Mouse (Mus musculus) bone marrow, adult 2 months (tissue): ENCODE data around the gene Ssh2.

ENCODE experiments used
- CTCF ChIP-seq: fragments of 200-500 bp; IDR thresholded peaks from 2 replicates; pipeline ENCODE4 v1.5.1; 2011; ENCODE audit warnings: low read length, control low read depth; ENCODE audit not compliant: control insufficient read depth, insufficient read depth
- POLR2A ChIP-seq: fragments of 200-500 bp; IDR thresholded peaks from 2 replicates; pipeline ENCODE4 v1.6.1; 2011; ENCODE audit warnings: low read depth, mild to moderate bottlenecking, control low read depth, low read length, borderline replicate concordance; ENCODE audit not compliant: control insufficient read depth

- TF ChIP-seq CTCF (no peak), POLR2A (no peak)
Observed at GRCm38 (mm10) chr11:77489591-77490235, 273.6 kb downstream of the Ssh2 start, which contains the start of gene Ankrd13b.
